16 mouse cellular contexts compared by ENCODE assay signal in the genomic region with DNA sequence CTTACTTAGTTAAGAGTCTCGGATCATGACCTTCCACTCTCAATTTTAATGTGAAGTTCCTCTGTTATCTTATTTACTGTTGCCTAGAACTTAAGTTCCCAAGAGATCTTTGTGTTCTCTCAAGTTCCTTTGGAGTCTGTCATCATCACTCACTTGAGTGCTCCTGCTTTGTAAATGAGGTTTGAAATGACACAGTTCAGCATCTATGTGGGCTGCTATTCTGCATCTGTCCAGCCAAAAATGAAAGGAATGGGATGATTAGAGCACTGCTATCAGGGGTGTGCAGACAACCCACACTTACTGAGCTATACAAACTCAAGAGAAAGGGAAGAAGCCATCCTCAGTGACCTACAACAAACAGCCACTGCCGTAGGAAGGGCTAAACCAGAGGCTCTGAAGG. TPM values are rescaled to one million over a fixed set of nuclear protein-coding genes. Genes with fewer than 3 reads are reported as not detected.
"Had no signal": no experiment of that assay in that cellular context is flagged by ENCODE, and none has a peak within 500 bp of the region (broad histone marks: within the 10 kb centered on the region; RNA-seq: fewer than 3 reads in every experiment).

No protein-coding gene starts in this region.

- H3K36me3 ChIP-seq: liver, embryonic 12.5 days; midbrain, embryonic 10.5 days; midbrain, embryonic 12.5 days; neural tube, embryonic 13.5 days; neural tube, embryonic 15.5 days; stomach, embryonic 15.5 days had no signal

- H3K27me3 ChIP-seq: liver, embryonic 12.5 days; midbrain, embryonic 12.5 days; neural tube, embryonic 13.5 days; neural tube, embryonic 15.5 days; stomach, embryonic 15.5 days had no signal

- H3K4me3 ChIP-seq: liver, embryonic 12.5 days; midbrain, embryonic 10.5 days; midbrain, embryonic 12.5 days; myocyte; neural tube, embryonic 13.5 days; neural tube, embryonic 15.5 days; stomach, embryonic 15.5 days had no signal

- H3K9me3 ChIP-seq: liver, embryonic 12.5 days; midbrain, embryonic 10.5 days; midbrain, embryonic 12.5 days; neural tube, embryonic 13.5 days; neural tube, embryonic 15.5 days; stomach, embryonic 15.5 days had no signal

- H3K27ac ChIP-seq: liver, embryonic 12.5 days; liver, embryonic 14.5 days; midbrain, embryonic 10.5 days; midbrain, embryonic 12.5 days; neural tube, embryonic 13.5 days; neural tube, embryonic 15.5 days; stomach, embryonic 15.5 days; stomach, postnatal 0 days had no signal

- H3K9ac ChIP-seq: liver, embryonic 12.5 days; liver, embryonic 14.5 days; midbrain, embryonic 12.5 days; neural tube, embryonic 13.5 days; neural tube, embryonic 15.5 days; stomach, embryonic 15.5 days had no signal

- H3K4me1 ChIP-seq: liver, embryonic 12.5 days; midbrain, embryonic 10.5 days; midbrain, embryonic 12.5 days; neural tube, embryonic 13.5 days; neural tube, embryonic 15.5 days; stomach, embryonic 15.5 days had no signal

- H3K4me2 ChIP-seq: liver, embryonic 12.5 days; midbrain, embryonic 12.5 days; neural tube, embryonic 13.5 days; neural tube, embryonic 15.5 days; stomach, embryonic 15.5 days had no signal

- ATAC-seq: liver, embryonic 12.5 days; midbrain, embryonic 16.5 days had no signal

- DNase-seq: midbrain, embryonic 14.5 days; right cerebral cortex, postnatal 14 days; thymus, adult 2 months; thymus, postnatal 25 days; thymus, postnatal 4 days had no signal

RNA-seq across cellular contexts. Expression of a gene that starts 44.7 kb away (rescaled TPM):
- polyA plus RNA-seq: myocyte; neural tube, embryonic 11.5 days had no signal
